Mouse (Mus musculus) liver, adult 2 months (tissue): Measurements from ENCODE around the gene Dip2c. TPM values are rescaled to one million over a fixed set of nuclear protein-coding genes. Genes with fewer than 3 reads are reported as not detected.

Experiments
- DNase-seq: peaks from one replicate; pipeline ENCODE4 v3.0.0-alpha.2; 2011; ENCODE audit warnings: low read depth, low spot score; ENCODE audit errors: extremely low read depth
- H3K27ac ChIP-seq: fragments of 200-500 bp; replicated peaks from 2 replicates; pipeline ENCODE4 v1.5.1; 2012; ENCODE audit warnings: low read depth, mild to moderate bottlenecking, control low read depth, inconsistent platforms, low read length; ENCODE audit not compliant: insufficient read depth
- H3K27me3 ChIP-seq: fragments of 200-500 bp; 2 replicates; pipeline ENCODE4 v1.6.1; 2012; ENCODE audit warnings: mild to moderate bottlenecking, moderate library complexity, low read length, inconsistent platforms; ENCODE audit not compliant: control insufficient read depth, insufficient read depth
- H3K36me3 ChIP-seq: fragments of 200-500 bp; 2 replicates; pipeline ENCODE4 v1.6.1; 2012; ENCODE audit warnings: low read length, inconsistent platforms; ENCODE audit not compliant: control insufficient read depth, insufficient read depth
- H3K4me1 ChIP-seq: fragments of 200-500 bp; 2 replicates; pipeline ENCODE4 v1.6.1; 2011; ENCODE audit warnings: low read length; ENCODE audit not compliant: control insufficient read depth, insufficient read depth
- H3K4me3 ChIP-seq: fragments of 200-500 bp; 2 replicates; pipeline ENCODE4 v1.5.1; 2011; ENCODE audit warnings: low read depth, mild to moderate bottlenecking, control low read depth, low read length, moderate library complexity; ENCODE audit not compliant: insufficient read depth
- H3K79me2 ChIP-seq: fragments of 200-500 bp; 2 replicates; pipeline ENCODE4 v1.6.1; 2012; ENCODE audit warnings: inconsistent platforms, mild to moderate bottlenecking, low read length, moderate library complexity; ENCODE audit not compliant: control insufficient read depth, insufficient read depth
- H3K9ac ChIP-seq: fragments of 200-500 bp; 2 replicates; pipeline ENCODE4 v1.6.1; 2012; ENCODE audit warnings: low read depth, mild to moderate bottlenecking, control low read depth, inconsistent platforms, low read length
- CTCF ChIP-seq: fragments of 200-500 bp; IDR thresholded peaks from 2 replicates; pipeline ENCODE4 v1.5.1; 2011; ENCODE audit warnings: low read depth, low read length, control low read depth
- POLR2A ChIP-seq: fragments of 200-500 bp; IDR thresholded peaks from 2 replicates; pipeline ENCODE4 v1.6.1; 2011; ENCODE audit warnings: low read length, control low read depth; ENCODE audit not compliant: insufficient read depth; ENCODE audit errors: extremely low read depth
- WGBS: fragments of 180-500 bp; shearing (Covaris S2); methylation state at CpG from one replicate; pipeline ENCODE4 v1.1.7; 2018; 5-methylcytosine and 5-hydroxymethylcytosine counted together
- polyA plus RNA-seq: library from polyadenylated mRNA; depleted of rRNA; stranded (reverse); fragments of >200 nt; gene quantifications from 2 replicates; pipeline ENCODE4 v1.2.3, GENCODE M21; 2012
- total RNA-seq: library from RNA; depleted of rRNA; stranded (reverse); fragments of >200 nt; gene quantifications from 2 replicates; pipeline ENCODE4 v1.2.3, GENCODE M21; 2014

Dip2c gene
- total and polyA plus RNA-seq, 2 experiments, result 4.7 to 10.7 TPM

DNA sequence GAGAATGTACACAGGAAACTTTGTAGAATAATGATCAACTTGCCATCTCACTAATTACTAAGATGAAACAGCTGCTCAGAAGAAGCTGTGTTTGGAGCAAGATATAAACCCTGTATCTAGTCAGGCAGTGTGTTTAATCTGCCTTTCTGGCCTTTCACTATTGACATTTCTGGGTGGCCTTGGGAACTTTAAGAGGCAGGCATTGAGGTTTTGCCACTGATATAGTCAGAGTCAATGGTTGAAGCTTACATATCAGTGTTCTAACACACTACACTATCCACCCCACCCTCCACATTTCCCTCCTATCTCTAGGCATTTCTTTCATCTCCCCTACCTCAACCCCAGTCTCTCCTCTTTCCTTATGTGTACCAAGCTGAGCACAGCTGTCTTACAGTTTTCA, 149.9 kb downstream of the Dip2c start:
- no peaks in the 10 kb centered on the region; the same call in 1 of the 2 replicates for H3K79me2 ChIP-seq
- H3K4me1 ChIP-seq, result 0 out of 2 replicates have a peak, but pooled peaks cover 2% of the 10 kb centered on the region
- TF ChIP-seq CTCF, result no peak
- no peak for DNase-seq
- H3K36me3 ChIP-seq, result no peaks in the 10 kb centered on the region
- H3K27me3 ChIP-seq, result no peaks in the 10 kb centered on the region
- no peak overlapping the region for H3K4me3 ChIP-seq
- no peak overlapping the region for H3K27ac ChIP-seq
- no peak overlapping the region for H3K9ac ChIP-seq

- Histone ChIP-seq H3K27ac (no peak overlapping the region), H3K4me1 (0 out of 2 replicates have a peak, but pooled peaks cover 2% of the 10 kb centered on the region), H3K9ac (no peak overlapping the region), H3K27me3 (no peaks in the 10 kb centered on the region), H3K36me3 (no peaks in the 10 kb centered on the region), H3K79me2 (no peaks in the 10 kb centered on the region; the same call in 1 of the 2 replicates), H3K4me3 (no peak overlapping the region)
- 70% methylated on average over 4 of the region's 4 CpGs for WGBS
- no peak for DNase-seq
- TF ChIP-seq CTCF, result no peak
- TF ChIP-seq POLR2A, result no peak
These were observed 150.5 kb downstream of the Dip2c start for GRCm38 (mm10) chr13:9426779-9427178.

DNA sequence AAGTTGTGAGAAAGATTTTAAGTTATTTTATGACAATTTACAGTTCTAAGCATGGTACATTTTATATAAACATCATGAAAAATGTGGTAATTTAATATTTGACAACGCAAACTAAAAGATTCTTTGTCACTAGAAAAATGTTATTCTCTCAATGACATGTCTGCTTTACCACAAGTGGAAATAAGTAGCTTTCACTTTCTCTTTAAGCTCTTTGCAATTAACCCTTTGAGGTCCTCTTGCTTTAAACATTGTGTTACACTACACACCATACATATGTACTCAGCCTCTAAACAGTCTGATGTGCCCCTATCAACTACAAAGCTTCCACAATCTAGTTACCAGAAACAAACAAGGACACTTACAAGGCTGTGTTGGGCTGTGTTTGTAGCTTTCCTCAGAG, 153.6 kb downstream of the Dip2c start:
- Histone ChIP-seq H3K9ac (no peak overlapping the region), H3K79me2 (no peaks in the 10 kb centered on the region), H3K27ac (no peak overlapping the region), H3K4me1 (no peaks in the 10 kb centered on the region), H3K4me3 (no peak overlapping the region), H3K27me3 (no peaks in the 10 kb centered on the region), H3K36me3 (no peaks in the 10 kb centered on the region)
- DNase-seq, result no peak
- TF ChIP-seq CTCF (no peak), POLR2A (no peak)
- 79% methylated on average over 1 of the region's 1 CpGs for WGBS

GRCm38 (mm10) chr13:9430724-9431123, 154.4 kb downstream of the Dip2c start:
- no peaks in the 10 kb centered on the region for H3K27me3 ChIP-seq
- no peaks in the 10 kb centered on the region for H3K79me2 ChIP-seq
- TF ChIP-seq POLR2A (no peak), CTCF (no peak)
- H3K9ac ChIP-seq, result no peak overlapping the region
- no peaks in the 10 kb centered on the region for H3K4me1 ChIP-seq
- H3K4me3 ChIP-seq, result no peak overlapping the region
- H3K36me3 ChIP-seq, result no peaks in the 10 kb centered on the region
- no peak for DNase-seq
- 95% methylated on average over 2 of the region's 2 CpGs for WGBS
- H3K27ac ChIP-seq, result no peak overlapping the region

DNA sequence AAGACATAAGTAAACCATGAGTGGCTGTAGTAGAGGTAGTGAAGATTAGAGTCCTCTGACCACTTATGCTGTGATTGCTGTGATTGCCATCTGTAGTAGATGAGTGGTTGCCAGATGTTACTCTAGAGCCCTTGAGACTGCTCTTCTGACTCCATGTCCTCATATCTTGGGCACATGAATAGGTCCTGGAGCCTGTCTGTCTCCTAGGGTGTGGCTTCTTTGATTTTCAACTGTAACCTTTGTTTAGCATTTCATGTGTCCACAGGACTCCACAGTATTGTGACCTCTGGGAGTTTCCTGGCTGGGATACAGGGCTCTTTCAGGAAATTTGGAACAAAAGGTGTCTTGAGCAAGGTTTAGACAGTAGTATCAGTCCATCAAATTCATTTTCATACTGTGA, 155.1 kb downstream of the Dip2c start:
- TF ChIP-seq CTCF (no peak), POLR2A (no peak)
- Histone ChIP-seq H3K4me3 (no peak overlapping the region), H3K27me3 (no peaks in the 10 kb centered on the region), H3K79me2 (no peaks in the 10 kb centered on the region), H3K36me3 (no peaks in the 10 kb centered on the region), H3K4me1 (no peaks in the 10 kb centered on the region), H3K27ac (no peak overlapping the region), H3K9ac (no peak overlapping the region)
- no peak for DNase-seq

- DNase-seq, result no peak
- 90% methylated on average over 4 of the region's 4 CpGs for WGBS
These were observed 166.7 kb downstream of the Dip2c start for GRCm38 (mm10) chr13:9443066-9443465.

More at GRCm38 (mm10) chr13:9443066-9443465, 166.7 kb downstream of the Dip2c start:
- Histone ChIP-seq H3K4me3 (no peak overlapping the region), H3K4me1 (peaks cover 7% of the 10 kb centered on the region), H3K79me2 (no peaks in the 10 kb centered on the region; the same call in 1 of the 2 replicates), H3K9ac (no peak overlapping the region), H3K36me3 (no peaks in the 10 kb centered on the region), H3K27ac (no peak overlapping the region), H3K27me3 (no peaks in the 10 kb centered on the region)
- TF ChIP-seq CTCF (no peak), POLR2A (no peak)
